Mouse (Mus musculus) ES-Bruce4 (cell line): ENCODE measurements around the gene Gm49322. TPM values are rescaled to one million over a fixed set of nuclear protein-coding genes. Genes with fewer than 3 reads are reported as not detected.
A peak's percentile ranks its signal among the peaks of the same experiment; 100 is the strongest.

Experiments
- H3K27ac ChIP-seq: 2 replicates; pipeline ENCODE4 v1.5.1; 2012; ENCODE audit warnings: low read length, inconsistent platforms; ENCODE audit not compliant: insufficient read depth
- H3K27me3 ChIP-seq: 2 replicates; pipeline ENCODE4 v1.6.1; 2012; ENCODE audit warnings: mild to moderate bottlenecking, low read length, inconsistent platforms; ENCODE audit not compliant: control insufficient read depth, poor library complexity, insufficient read depth, severe bottlenecking
- H3K36me3 ChIP-seq: 2 replicates; pipeline ENCODE4 v1.6.1; 2012; ENCODE audit warnings: inconsistent platforms, mild to moderate bottlenecking, low read length, moderate library complexity; ENCODE audit not compliant: control insufficient read depth, poor library complexity, insufficient read depth, severe bottlenecking
- H3K4me1 ChIP-seq: one replicate; pipeline ENCODE4 v1.8.1; 2011; ENCODE audit warnings: low read length; ENCODE audit not compliant: control insufficient read depth, insufficient read depth
- H3K4me3 ChIP-seq: 2 replicates; pipeline ENCODE4 v1.5.1; 2011; ENCODE audit warnings: low read depth, mild to moderate bottlenecking, low read length
- H3K9ac ChIP-seq: 2 replicates; pipeline ENCODE4 v1.6.1; 2012; ENCODE audit warnings: low read depth, mild to moderate bottlenecking, inconsistent platforms; ENCODE audit not compliant: poor library complexity, severe bottlenecking
- H3K9me3 ChIP-seq: replicated peaks from 2 replicates; pipeline ENCODE4 v1.6.1; 2012; ENCODE audit warnings: mild to moderate bottlenecking, low read length, inconsistent platforms; ENCODE audit not compliant: control insufficient read depth, poor library complexity, insufficient read depth, severe bottlenecking
- CTCF ChIP-seq: IDR thresholded peaks from one replicate; pipeline ENCODE4 v1.8.1; 2011; ENCODE audit warnings: low read depth, low read length
- EP300 ChIP-seq: IDR thresholded peaks from 2 replicates; pipeline ENCODE4 v1.6.1; 2011; ENCODE audit warnings: low read depth, low read length; ENCODE audit not compliant: insufficient read depth
- POLR2A ChIP-seq: IDR thresholded peaks from one replicate; pipeline ENCODE4 v1.8.1; 2011; ENCODE audit warnings: low read length; ENCODE audit not compliant: insufficient read depth
- polyA plus RNA-seq: library from polyadenylated mRNA; stranded (reverse); fragments of >200 nt; gene quantifications from 2 replicates; pipeline ENCODE4 v1.2.4, GENCODE M21; 2011; ENCODE audit warnings: low read depth; ENCODE audit not compliant: missing spikeins, insufficient read depth, insufficient read length

Gene Gm49322
- polyA plus RNA-seq, 1 experiment: 2.4 TPM

- Histone ChIP-seq H3K27me3 (no peaks in the 10 kb centered on the region), H3K4me1 (no peaks in the 10 kb centered on the region), H3K4me3 (peak overlapping the region; percentile 75), H3K9ac (peak overlapping the region; percentile 47), H3K9me3 (no peaks in the 10 kb centered on the region), H3K27ac (peak overlapping the region; percentile 82), H3K36me3 (peaks cover 4% of the 10 kb centered on the region; the same call in 1 of the 2 replicates)
- no peak for TF ChIP-seq CTCF
- peak; percentile 70 for TF ChIP-seq POLR2A
- TF ChIP-seq EP300: no peak
Measured at GRCm38 (mm10) chr10:80619465-80620244, 13.8 kb downstream of the Gm49322 start.

GRCm38 (mm10) chr10:80620365-80620764 is 14.5 kb downstream of the Gm49322 start:
- Histone ChIP-seq H3K9ac (no peak overlapping the region), H3K9me3 (no peaks in the 10 kb centered on the region), H3K27ac (peak overlapping the region; percentile 13; the same call in 1 of the 2 replicates), H3K27me3 (no peaks in the 10 kb centered on the region), H3K4me3 (peak overlapping the region; percentile 34), H3K36me3 (0 out of 2 replicates have a peak, but pooled peaks cover 3% of the 10 kb centered on the region), H3K4me1 (no peaks in the 10 kb centered on the region)
- TF ChIP-seq POLR2A: no peak

GRCm38 (mm10) chr10:80620796-80621689 is 15.2 kb downstream of the Gm49322 start:
- no peaks in the 10 kb centered on the region for H3K9me3 ChIP-seq

GRCm38 (mm10) chr10:80621690-80621939 is 15.8 kb downstream of the Gm49322 start:
- Histone ChIP-seq H3K9ac (peak overlapping the region; percentile 69), H3K9me3 (no peaks in the 10 kb centered on the region), H3K27ac (peak overlapping the region; percentile 42; the same call in 1 of the 2 replicates), H3K4me3 (peak overlapping the region; percentile 49), H3K27me3 (no peaks in the 10 kb centered on the region), H3K4me1 (no peaks in the 10 kb centered on the region), H3K36me3 (no peaks in the 10 kb centered on the region)
- no peak for TF ChIP-seq CTCF
- TF ChIP-seq EP300: no peak
- no peak for TF ChIP-seq POLR2A

More at GRCm38 (mm10) chr10:80620796-80621689, 15.2 kb downstream of the Gm49322 start:
- Histone ChIP-seq H3K4me1 (no peaks in the 10 kb centered on the region), H3K27me3 (no peaks in the 10 kb centered on the region), H3K4me3 (peak overlapping the region; percentile 49), H3K36me3 (no peaks in the 10 kb centered on the region), H3K9ac (peak overlapping the region; percentile 69), H3K27ac (peak overlapping the region; percentile 42; the same call in 1 of the 2 replicates)
- TF ChIP-seq CTCF: no peak

- Histone ChIP-seq H3K27me3 (no peaks in the 10 kb centered on the region), H3K4me1 (no peaks in the 10 kb centered on the region), H3K27ac (peak overlapping the region; percentile 42), H3K9ac (peak overlapping the region; percentile 80), H3K36me3 (no peaks in the 10 kb centered on the region), H3K4me3 (peak overlapping the region; percentile 49), H3K9me3 (no peaks in the 10 kb centered on the region)
- TF ChIP-seq EP300 (peak; percentile 42; the same call in 1 of the 2 replicates), CTCF (no peak), POLR2A (peak; percentile 59)
Measured at GRCm38 (mm10) chr10:80621940-80622660, 16.3 kb downstream of the Gm49322 start.
